Mouse (Mus musculus) liver, adult 2 months (tissue): ENCODE results near the gene Ddx31. TPM values are rescaled to one million over a fixed set of nuclear protein-coding genes. Genes with fewer than 3 reads are reported as not detected.

Experiments
- DNase-seq: peaks from one replicate; pipeline ENCODE4 v3.0.0-alpha.2; 2011; ENCODE audit warnings: low read depth, low spot score; ENCODE audit errors: extremely low read depth
- H3K27ac ChIP-seq: fragments of 200-500 bp; replicated peaks from 2 replicates; pipeline ENCODE4 v1.5.1; 2012; ENCODE audit warnings: low read depth, mild to moderate bottlenecking, control low read depth, inconsistent platforms, low read length; ENCODE audit not compliant: insufficient read depth
- H3K27me3 ChIP-seq: fragments of 200-500 bp; 2 replicates; pipeline ENCODE4 v1.6.1; 2012; ENCODE audit warnings: mild to moderate bottlenecking, moderate library complexity, low read length, inconsistent platforms; ENCODE audit not compliant: control insufficient read depth, insufficient read depth
- H3K36me3 ChIP-seq: fragments of 200-500 bp; 2 replicates; pipeline ENCODE4 v1.6.1; 2012; ENCODE audit warnings: low read length, inconsistent platforms; ENCODE audit not compliant: control insufficient read depth, insufficient read depth
- H3K4me1 ChIP-seq: fragments of 200-500 bp; 2 replicates; pipeline ENCODE4 v1.6.1; 2011; ENCODE audit warnings: low read length; ENCODE audit not compliant: control insufficient read depth, insufficient read depth
- H3K4me3 ChIP-seq: fragments of 200-500 bp; 2 replicates; pipeline ENCODE4 v1.5.1; 2011; ENCODE audit warnings: low read depth, mild to moderate bottlenecking, control low read depth, low read length, moderate library complexity; ENCODE audit not compliant: insufficient read depth
- H3K79me2 ChIP-seq: fragments of 200-500 bp; 2 replicates; pipeline ENCODE4 v1.6.1; 2012; ENCODE audit warnings: inconsistent platforms, mild to moderate bottlenecking, low read length, moderate library complexity; ENCODE audit not compliant: control insufficient read depth, insufficient read depth
- H3K9ac ChIP-seq: fragments of 200-500 bp; 2 replicates; pipeline ENCODE4 v1.6.1; 2012; ENCODE audit warnings: low read depth, mild to moderate bottlenecking, control low read depth, inconsistent platforms, low read length
- CTCF ChIP-seq: fragments of 200-500 bp; IDR thresholded peaks from 2 replicates; pipeline ENCODE4 v1.5.1; 2011; ENCODE audit warnings: low read depth, low read length, control low read depth
- POLR2A ChIP-seq: fragments of 200-500 bp; IDR thresholded peaks from 2 replicates; pipeline ENCODE4 v1.6.1; 2011; ENCODE audit warnings: low read length, control low read depth; ENCODE audit not compliant: insufficient read depth; ENCODE audit errors: extremely low read depth
- WGBS: fragments of 180-500 bp; shearing (Covaris S2); methylation state at CpG from one replicate; pipeline ENCODE4 v1.1.7; 2018; 5-methylcytosine and 5-hydroxymethylcytosine counted together
- polyA plus RNA-seq: library from polyadenylated mRNA; depleted of rRNA; stranded (reverse); fragments of >200 nt; gene quantifications from 2 replicates; pipeline ENCODE4 v1.2.3, GENCODE M21; 2012
- total RNA-seq: library from RNA; depleted of rRNA; stranded (reverse); fragments of >200 nt; gene quantifications from 2 replicates; pipeline ENCODE4 v1.2.3, GENCODE M21; 2014

Ddx31 gene
- total and polyA plus RNA-seq, 2 experiments, result 2.5 to 4.2 TPM

- no peak overlapping the region for H3K4me3 ChIP-seq
- H3K9ac ChIP-seq, result no peak overlapping the region
- H3K27ac ChIP-seq, result no peak overlapping the region
- no peaks in the 10 kb centered on the region for H3K27me3 ChIP-seq
- no peak for DNase-seq
- no peaks in the 10 kb centered on the region for H3K4me1 ChIP-seq
- 94% methylated on average over 2 of the region's 2 CpGs for WGBS
- TF ChIP-seq CTCF (no peak), POLR2A (no peak)
- peaks cover 52% of the 10 kb centered on the region for H3K36me3 ChIP-seq
- no peaks in the 10 kb centered on the region; the same call in 1 of the 2 replicates for H3K79me2 ChIP-seq
These were observed 15.6 kb downstream of the Ddx31 start for GRCm38 (mm10) chr2:28855773-28856172.

GRCm38 (mm10) chr2:28859303-28859702, 19.1 kb downstream of the Ddx31 start:
- TF ChIP-seq CTCF (no peak), POLR2A (no peak)
- no peaks in the 10 kb centered on the region for H3K4me1 ChIP-seq
- no peak overlapping the region for H3K27ac ChIP-seq
- H3K27me3 ChIP-seq, result no peaks in the 10 kb centered on the region
- DNase-seq, result no peak
- 94% methylated on average over 4 of the region's 4 CpGs for WGBS
- H3K36me3 ChIP-seq, result peaks cover 57% of the 10 kb centered on the region
- H3K9ac ChIP-seq, result no peak overlapping the region
- H3K79me2 ChIP-seq, result no peaks in the 10 kb centered on the region
- no peak overlapping the region for H3K4me3 ChIP-seq

DNA sequence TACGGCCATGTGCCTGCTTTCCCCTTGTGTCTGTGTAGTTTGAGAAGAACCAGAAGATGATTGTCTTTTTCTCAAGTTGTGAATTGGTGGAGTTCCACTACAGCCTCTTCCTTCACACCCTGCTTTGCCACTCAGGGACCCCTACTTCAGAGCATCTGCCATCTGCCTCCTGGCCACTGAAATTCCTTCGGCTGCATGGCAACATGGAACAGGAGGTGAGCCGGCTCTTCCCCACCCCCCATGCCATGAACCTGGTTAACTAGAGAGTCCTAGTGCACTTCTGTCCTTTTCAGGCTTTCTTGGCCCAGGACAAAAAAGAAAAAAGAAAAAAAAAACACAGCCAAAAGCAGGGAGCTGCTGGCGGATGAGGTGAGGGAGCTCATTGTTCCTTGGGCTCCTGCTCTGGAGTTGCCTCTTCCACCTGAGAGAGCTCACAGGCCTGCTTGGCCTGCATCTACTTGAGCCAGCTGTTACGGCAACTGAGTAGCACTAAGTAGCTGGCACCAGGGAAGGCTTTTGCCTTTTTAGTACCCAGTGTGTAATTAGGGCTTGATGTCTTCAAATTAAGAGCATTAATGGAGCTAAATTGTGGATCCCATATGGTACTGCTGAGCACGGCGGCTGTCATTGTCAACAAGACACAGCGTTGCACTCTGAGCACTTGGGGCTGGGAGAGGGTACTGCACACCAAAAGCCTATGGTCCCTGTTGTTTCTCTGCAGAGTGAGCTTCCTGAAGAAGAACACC, 20.6 kb downstream of the Ddx31 start:
- H3K36me3 ChIP-seq, result peaks cover 61% of the 10 kb centered on the region

DNA sequence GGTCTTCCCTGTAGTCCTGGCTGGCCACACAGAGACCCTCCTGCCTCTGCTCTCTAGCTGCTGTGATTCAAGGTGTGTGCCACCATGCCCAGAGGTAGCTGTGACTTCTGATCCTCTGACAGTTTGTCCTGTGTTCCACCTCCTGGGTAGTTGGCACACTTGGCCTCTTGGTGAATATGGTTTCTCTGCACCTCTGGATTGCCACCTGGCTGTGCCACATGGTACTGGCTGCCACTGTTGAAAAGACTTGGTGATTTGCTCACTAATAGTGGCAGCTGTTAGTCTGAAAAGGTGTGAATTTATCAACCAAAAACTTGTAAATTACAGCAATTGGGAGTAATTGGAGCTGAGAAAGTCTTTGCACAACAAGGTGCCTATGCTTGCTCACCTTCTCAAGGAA, 23.7 kb downstream of the Ddx31 start:
- Histone ChIP-seq H3K4me3 (no peak overlapping the region), H3K36me3 (peaks cover 59% of the 10 kb centered on the region), H3K9ac (no peak overlapping the region), H3K27me3 (no peaks in the 10 kb centered on the region), H3K27ac (no peak overlapping the region), H3K4me1 (no peaks in the 10 kb centered on the region), H3K79me2 (no peaks in the 10 kb centered on the region)
- no peak for TF ChIP-seq POLR2A
- peak; percentile 42; the same call in 1 of the 2 replicates for TF ChIP-seq CTCF
- DNase-seq, result no peak

More for the DNA sequence above, 20.6 kb downstream of the Ddx31 start:
- no peaks in the 10 kb centered on the region for H3K4me1 ChIP-seq
- H3K27ac ChIP-seq, result no peak overlapping the region
- no peak for TF ChIP-seq POLR2A
- H3K79me2 ChIP-seq, result no peaks in the 10 kb centered on the region
- H3K4me3 ChIP-seq, result no peak overlapping the region
- no peak for DNase-seq
- 96% methylated on average over 8 of the region's 8 CpGs for WGBS
- H3K9ac ChIP-seq, result no peak overlapping the region
- no peaks in the 10 kb centered on the region for H3K27me3 ChIP-seq

- H3K36me3 ChIP-seq, result peaks cover 42% of the 10 kb centered on the region
- H3K27me3 ChIP-seq, result no peaks in the 10 kb centered on the region
- H3K79me2 ChIP-seq, result no peaks in the 10 kb centered on the region
- TF ChIP-seq CTCF, result no peak
- no peak for TF ChIP-seq POLR2A
- H3K4me1 ChIP-seq, result no peaks in the 10 kb centered on the region
- no peak overlapping the region for H3K27ac ChIP-seq
- 83% methylated on average over 7 of the region's 7 CpGs for WGBS
- no peak overlapping the region for H3K4me3 ChIP-seq
- no peak overlapping the region for H3K9ac ChIP-seq
- no peak for DNase-seq
These were observed 27.3 kb downstream of the Ddx31 start for GRCm38 (mm10) chr2:28867495-28867894.

- Histone ChIP-seq H3K9ac (no peak overlapping the region), H3K4me1 (0 out of 2 replicates have a peak, but pooled peaks cover 1% of the 10 kb centered on the region), H3K4me3 (no peak overlapping the region), H3K79me2 (no peaks in the 10 kb centered on the region), H3K27me3 (no peaks in the 10 kb centered on the region), H3K27ac (no peak overlapping the region), H3K36me3 (peaks cover 34% of the 10 kb centered on the region)
- TF ChIP-seq POLR2A, result no peak
- no peak for TF ChIP-seq CTCF
- DNase-seq, result no peak
- 92% methylated on average over 11 of the region's 11 CpGs for WGBS
These were observed 35.3 kb downstream of the Ddx31 start for GRCm38 (mm10) chr2:28875554-28875953.
